Mouse (Mus musculus): ENCODE data around the gene Mapk7.

- TF ChIP-seq CTCF (IDR thresholded peaks at IDR 0.05; ENCODE audit: borderline replicate concordance, extremely low read depth, insufficient read depth, insufficient read length) (no peak), POLR2A (IDR thresholded peaks at IDR 0.05; ENCODE audit: borderline replicate concordance, extremely low read depth, insufficient read depth, insufficient read length, poor library complexity, severe bottlenecking) (no peak)
Observed at GRCm38 (mm10) chr11:61481239-61482090, 12.7 kb downstream of the Mapk7 start.

Measured in brain, embryonic 14.5 days (tissue).